Mouse (Mus musculus) thymus, postnatal 14 days (tissue): ENCODE results near the gene Pnpla8.
A peak's percentile ranks its signal among the peaks of the same experiment; 100 is the strongest.
"Not testable (repeated sequence)": the region's sequence is repeated elsewhere in the genome, so short reads cannot be mapped to it uniquely, and the experiment has no call there.

Experiments used
- DNase-seq: peaks from one replicate; pipeline ENCODE4 v3.0.0; 2021

Pnpla8 gene

GRCm38 (mm10) chr12:44221070-44221469, at the start of gene Pnpla8:
TSS of gene Pnpla8 (plus strand) at chr12:44221370.
- not testable (repeated sequence) for DNase-seq

GRCm38 (mm10) chr12:44176331-44177037, 44.7 kb upstream of the Pnpla8 start:
- no peak for DNase-seq

- DNase-seq = no peak
These were observed 44.2 kb upstream of the Pnpla8 start for GRCm38 (mm10) chr12:44177038-44177355.

GRCm38 (mm10) chr12:44181081-44181982, 39.8 kb upstream of the Pnpla8 start:
- peak; percentile 11 for DNase-seq

- DNase-seq = no peak
These were observed 23.2 kb upstream of the Pnpla8 start for GRCm38 (mm10) chr12:44197873-44198525.

- DNase-seq = no peak
These were observed 11.9 kb upstream of the Pnpla8 start for GRCm38 (mm10) chr12:44209141-44209823.

- DNase-seq = peak; percentile 99
These were observed 11.1 kb upstream of the Pnpla8 start, which contains the start of gene Dnajb9 for GRCm38 (mm10) chr12:44209824-44210752. TSS of gene Dnajb9 (minus strand) at chr12:44210326.

GRCm38 (mm10) chr12:44211555-44211954, 9.6 kb upstream of the Pnpla8 start:
- DNase-seq = no peak

GRCm38 (mm10) chr12:44221651-44222356, 634 bp downstream of the Pnpla8 start:
- peak; percentile 11 for DNase-seq

- no peak for DNase-seq
These were observed 1.9 kb downstream of the Pnpla8 start for GRCm38 (mm10) chr12:44223044-44223443.

GRCm38 (mm10) chr12:44224650-44225049, 3.5 kb downstream of the Pnpla8 start:
- no peak for DNase-seq

GRCm38 (mm10) chr12:44241090-44241489, 19.9 kb downstream of the Pnpla8 start:
- DNase-seq = no peak

GRCm38 (mm10) chr12:44242407-44242806, 21.2 kb downstream of the Pnpla8 start:
- DNase-seq = no peak

GRCm38 (mm10) chr12:44245739-44246138, 24.6 kb downstream of the Pnpla8 start:
- no peak for DNase-seq

- DNase-seq = no peak
These were observed 27.3 kb downstream of the Pnpla8 start for GRCm38 (mm10) chr12:44248309-44248977.

GRCm38 (mm10) chr12:44262612-44263011, 41.4 kb downstream of the Pnpla8 start:
- DNase-seq = no peak

GRCm38 (mm10) chr12:44265651-44266050, 44.5 kb downstream of the Pnpla8 start:
- no peak for DNase-seq

GRCm38 (mm10) chr12:44267196-44267595, 46.0 kb downstream of the Pnpla8 start:
- no peak for DNase-seq

GRCm38 (mm10) chr12:44268728-44269302, 47.6 kb downstream of the Pnpla8 start:
- DNase-seq = peak; percentile 100

- DNase-seq = peak; percentile 84
These were observed 48.2 kb downstream of the Pnpla8 start for GRCm38 (mm10) chr12:44269311-44269831.
